Mouse (Mus musculus) megakaryocyte, adult 5-6 weeks (primary cell): Measurements from ENCODE around the gene D13Ertd608e. TPM values are rescaled to one million over a fixed set of nuclear protein-coding genes. Genes with fewer than 3 reads are reported as not detected.

ENCODE experiments used
- total RNA-seq, 2 experiments: library from RNA; stranded (forward) in 1 of 2; stranded (reverse) in 1 of 2; fragments of 153-499, 151-499 nt in 1 of 2; fragments of 221-1000, 200-1000 nt in 1 of 2; gene quantifications; 2 replicates each; pipeline versions ENCODE4 v1.2.3 to v1.2.4; 2015 to 2017

D13Ertd608e gene
- total RNA-seq, 2 experiments from 2014 or later: 0.45 to 2.6 TPM

Other genes starting within 250 kb of the D13Ertd608e start
- gene Ccl28, start 212.2 kb upstream of the D13Ertd608e start, total RNA-seq (2015): not detected in 2 replicates
- gene Ccl28, start 212.2 kb upstream of the D13Ertd608e start, total RNA-seq (2017): not detected in 2 replicates
- gene Hmgcs1, start 145.6 kb upstream of the D13Ertd608e start, total RNA-seq (2015): 27.6 and 29.7 TPM in 2 replicates
- 36.9 and 40.8 TPM in 2 replicates for gene Hmgcs1, start 145.6 kb upstream of the D13Ertd608e start, total RNA-seq (2017)
- 0.98 and 1.4 TPM in 2 replicates for gene Nim1k, start 80.1 kb upstream of the D13Ertd608e start, total RNA-seq (2015)
- 0.48 and 1.5 TPM in 2 replicates for gene Nim1k, start 80.1 kb upstream of the D13Ertd608e start, total RNA-seq (2017)
- 37.1 and 43.6 TPM in 2 replicates for gene Zfp131, start 45.1 kb upstream of the D13Ertd608e start, total RNA-seq (2015)
- gene Zfp131, start 45.1 kb upstream of the D13Ertd608e start, total RNA-seq (2017): 43.0 and 45.1 TPM in 2 replicates
- not detected in 2 replicates for gene AF067063, start 5.8 kb upstream of the D13Ertd608e start, total RNA-seq (2015)
- gene AF067063, start 5.8 kb upstream of the D13Ertd608e start, total RNA-seq (2017): not detected in 2 replicates
- not detected in 2 replicates for gene Tcstv1, start 58.8 kb downstream of the D13Ertd608e start, total RNA-seq (2015)
- gene Tcstv1, start 58.8 kb downstream of the D13Ertd608e start, total RNA-seq (2017): not detected in 2 replicates
- not detected in 2 replicates for gene Gm21761, start 93.3 kb downstream of the D13Ertd608e start, total RNA-seq (2015)
- not detected in 2 replicates for gene Gm21761, start 93.3 kb downstream of the D13Ertd608e start, total RNA-seq (2017)
- not detected in 2 replicates for gene B020031M17Rik, start 114.8 kb downstream of the D13Ertd608e start, total RNA-seq (2015)
- gene B020031M17Rik, start 114.8 kb downstream of the D13Ertd608e start, total RNA-seq (2017): not detected in 2 replicates
- not detected in 2 replicates for gene Gm36079, start 191.0 kb downstream of the D13Ertd608e start, total RNA-seq (2015)
- gene Gm36079, start 191.0 kb downstream of the D13Ertd608e start, total RNA-seq (2017): 0.49 TPM in 1 of 2 replicates, not detected in the other
- gene Gm21188, start 216.2 kb downstream of the D13Ertd608e start, total RNA-seq (2015): 248 and 273 TPM in 2 replicates
- gene Gm21188, start 216.2 kb downstream of the D13Ertd608e start, total RNA-seq (2017): 152 and 161 TPM in 2 replicates